Mouse (Mus musculus) urinary bladder, postnatal 25 days (tissue): ENCODE results near the gene Map4k2.

ENCODE experiments used
- DNase-seq: peaks from one replicate; pipeline ENCODE4 v3.0.0; 2022; ENCODE audit warnings: low spot score

The Map4k2 gene

GRCm38 (mm10) chr19:6401131-6401815 lies 60.3 kb downstream of the Map4k2 start:
- DNase-seq = peak; percentile 78

- DNase-seq = no peak
Observed at GRCm38 (mm10) chr19:6401951-6402350, 61.0 kb downstream of the Map4k2 start.

GRCm38 (mm10) chr19:6403869-6404268 lies 62.9 kb downstream of the Map4k2 start:
- DNase-seq = no peak
